Mouse (Mus musculus): ENCODE data around the gene Adamts7. TPM values are rescaled to one million over a fixed set of nuclear protein-coding genes. Genes with fewer than 3 reads are reported as not detected.

The Adamts7 gene
- polyA plus RNA-seq, 1 experiment from 2014 or later, result 8.0 TPM

- 62% methylated on average over 3 of the region's 3 CpGs for WGBS
- H3K4me1 ChIP-seq (replicated peaks), result peaks cover 37% of the 10 kb centered on the region
- H3K4me2 ChIP-seq, result no peak overlapping the region
- no peaks in the 10 kb centered on the region for H3K9me3 ChIP-seq (replicated peaks)
- no peaks in the 10 kb centered on the region for H3K27me3 ChIP-seq (replicated peaks)
- H3K4me3 ChIP-seq, result no peak overlapping the region
- no peak overlapping the region for H3K27ac ChIP-seq (ENCODE audit: poor library complexity, severe bottlenecking)
- ATAC-seq (ENCODE audit: insufficient number of reproducible peaks, low FRiP score), result no peak
- peaks cover 27% of the 10 kb centered on the region for H3K36me3 ChIP-seq
- no peak overlapping the region for H3K9ac ChIP-seq
These were observed 50.3 kb downstream of the Adamts7 start for GRCm38 (mm10) chr9:90213127-90213526.

DNA sequence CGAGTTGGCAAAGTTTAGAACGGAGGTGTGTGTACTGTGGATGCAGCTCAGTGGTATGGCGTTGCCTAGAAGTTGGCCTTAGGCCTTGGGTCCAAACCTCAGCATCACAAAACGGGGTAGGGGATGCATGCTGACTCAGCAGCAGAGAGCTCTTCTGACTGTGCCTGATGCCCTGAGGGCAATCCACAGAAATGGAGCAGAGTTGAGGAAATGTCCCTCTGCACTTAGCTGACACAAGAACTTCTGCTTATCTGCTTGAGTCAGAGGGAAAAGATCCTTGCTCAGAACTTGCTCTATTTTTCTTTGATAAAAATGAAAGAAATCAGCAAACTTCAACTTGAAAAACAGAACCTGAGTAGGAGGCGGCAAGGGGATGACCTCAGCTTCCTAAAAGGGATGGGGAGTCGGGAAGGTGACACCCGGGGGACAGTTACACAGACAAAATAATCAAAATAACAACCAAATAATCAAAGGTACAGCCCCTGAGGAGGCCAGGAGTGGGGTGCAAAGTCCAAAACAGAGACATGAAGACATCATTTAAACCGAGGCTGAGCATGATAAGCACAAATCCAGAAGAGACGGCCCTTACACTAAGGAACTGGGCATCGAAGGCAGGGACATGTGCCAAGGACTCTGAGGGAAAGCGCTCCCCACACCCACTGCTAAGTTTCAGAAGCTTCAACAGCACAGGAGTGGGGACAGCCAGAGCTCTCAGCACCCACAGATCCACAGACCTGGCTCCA, 53.6 kb downstream of the Adamts7 start:
- Histone ChIP-seq H3K9ac (no peak overlapping the region), H3K27ac (ENCODE audit: poor library complexity, severe bottlenecking) (0 out of 2 replicates have a peak overlapping the region, but pooled peaks have one; percentile 8), H3K36me3 (peaks cover 32% of the 10 kb centered on the region), H3K4me1 (replicated peaks) (peaks cover 37% of the 10 kb centered on the region), H3K4me2 (no peak overlapping the region), H3K9me3 (replicated peaks) (no peaks in the 10 kb centered on the region), H3K4me3 (no peak overlapping the region), H3K27me3 (replicated peaks) (no peaks in the 10 kb centered on the region)
- WGBS, result 63% methylated on average over 11 of the region's 11 CpGs
- 0 out of 2 replicates have a peak, but pooled peaks have one; percentile 37 for ATAC-seq (ENCODE audit: insufficient number of reproducible peaks, low FRiP score)

- peaks cover 37% of the 10 kb centered on the region for H3K4me1 ChIP-seq (replicated peaks)
- 0 out of 2 replicates have a peak, but pooled peaks have one; percentile 27 for ATAC-seq (ENCODE audit: insufficient number of reproducible peaks, low FRiP score)
- no peak overlapping the region for H3K27ac ChIP-seq (ENCODE audit: poor library complexity, severe bottlenecking)
- H3K9me3 ChIP-seq (replicated peaks), result no peaks in the 10 kb centered on the region
- H3K27me3 ChIP-seq (replicated peaks), result no peaks in the 10 kb centered on the region
- H3K4me2 ChIP-seq, result no peak overlapping the region
- H3K4me3 ChIP-seq, result no peak overlapping the region
- peaks cover 36% of the 10 kb centered on the region for H3K36me3 ChIP-seq
- WGBS, result 24% methylated on average over 4 of the region's 4 CpGs
- H3K9ac ChIP-seq, result no peak overlapping the region
These were observed 54.6 kb downstream of the Adamts7 start for GRCm38 (mm10) chr9:90217501-90217900.

DNA sequence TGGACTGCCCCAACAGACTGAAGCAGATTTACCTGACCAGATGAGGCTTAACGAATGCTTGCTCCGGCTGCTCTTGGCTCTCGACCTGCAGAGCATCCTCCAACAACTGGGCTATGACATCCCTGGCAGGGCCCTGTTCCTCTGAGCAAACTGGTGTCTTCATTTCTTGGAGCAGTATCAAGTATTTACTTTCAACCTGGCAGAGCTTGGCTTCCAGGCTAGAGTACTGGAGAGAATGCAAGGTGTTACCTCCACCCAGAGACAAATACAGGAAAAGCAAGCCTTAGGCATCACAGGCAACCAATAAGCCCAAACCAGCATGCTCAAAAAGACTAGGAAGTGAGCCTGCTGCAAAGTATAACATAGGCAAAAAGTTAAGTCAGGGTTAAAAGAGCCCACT, 59.4 kb downstream of the Adamts7 start:
- H3K4me2 ChIP-seq, result no peak overlapping the region
- H3K4me1 ChIP-seq (replicated peaks), result peaks cover 20% of the 10 kb centered on the region
- ATAC-seq (ENCODE audit: insufficient number of reproducible peaks, low FRiP score), result no peak
- no peaks in the 10 kb centered on the region for H3K9me3 ChIP-seq (replicated peaks)
- H3K9ac ChIP-seq, result no peak overlapping the region
- 85% methylated on average over 3 of the region's 3 CpGs for WGBS
- no peak overlapping the region for H3K4me3 ChIP-seq
- H3K27me3 ChIP-seq (replicated peaks), result no peaks in the 10 kb centered on the region
- no peak overlapping the region for H3K27ac ChIP-seq (ENCODE audit: poor library complexity, severe bottlenecking)
- peaks cover 46% of the 10 kb centered on the region for H3K36me3 ChIP-seq

- 72% methylated on average over 21 of the region's 21 CpGs for WGBS
- no peak overlapping the region for H3K9ac ChIP-seq
- no peak overlapping the region for H3K4me3 ChIP-seq
- H3K9me3 ChIP-seq (replicated peaks), result no peaks in the 10 kb centered on the region
- 0 out of 2 replicates have a peak, but pooled peaks have one; percentile 13 for ATAC-seq (ENCODE audit: insufficient number of reproducible peaks, low FRiP score)
- H3K36me3 ChIP-seq, result peaks cover 35% of the 10 kb centered on the region
- H3K4me1 ChIP-seq (replicated peaks), result peaks cover 15% of the 10 kb centered on the region
- H3K4me2 ChIP-seq, result no peak overlapping the region
- H3K27me3 ChIP-seq (replicated peaks), result no peaks in the 10 kb centered on the region
- no peak overlapping the region for H3K27ac ChIP-seq (ENCODE audit: poor library complexity, severe bottlenecking)
These were observed 63.3 kb downstream of the Adamts7 start for GRCm38 (mm10) chr9:90226081-90226741.

DNA sequence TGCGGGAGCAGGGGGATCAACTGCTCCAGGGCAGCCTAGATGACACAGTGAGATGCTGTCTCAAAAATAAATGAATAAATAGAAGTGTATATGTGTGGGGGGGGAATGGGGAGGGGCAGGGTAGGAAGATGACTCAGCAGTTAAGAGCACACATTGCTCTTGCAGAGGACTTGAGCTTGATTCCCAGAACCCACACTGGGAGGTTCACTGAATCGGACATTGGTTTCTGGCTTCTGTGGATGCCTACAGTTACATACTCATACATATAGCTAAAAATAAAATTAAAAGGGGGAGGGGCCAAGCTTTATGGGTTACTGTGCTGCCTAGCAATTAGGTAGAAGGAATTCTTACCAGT, 63.9 kb downstream of the Adamts7 start:
- 0 out of 2 replicates have a peak, but pooled peaks have one; percentile 24 for ATAC-seq (ENCODE audit: insufficient number of reproducible peaks, low FRiP score)
- Histone ChIP-seq H3K36me3 (peaks cover 35% of the 10 kb centered on the region), H3K9me3 (replicated peaks) (no peaks in the 10 kb centered on the region), H3K4me1 (replicated peaks) (peaks cover 15% of the 10 kb centered on the region), H3K27ac (ENCODE audit: poor library complexity, severe bottlenecking) (no peak overlapping the region), H3K9ac (no peak overlapping the region), H3K4me3 (no peak overlapping the region), H3K4me2 (no peak overlapping the region), H3K27me3 (replicated peaks) (no peaks in the 10 kb centered on the region)
- 70% methylated on average over 2 of the region's 2 CpGs for WGBS

DNA sequence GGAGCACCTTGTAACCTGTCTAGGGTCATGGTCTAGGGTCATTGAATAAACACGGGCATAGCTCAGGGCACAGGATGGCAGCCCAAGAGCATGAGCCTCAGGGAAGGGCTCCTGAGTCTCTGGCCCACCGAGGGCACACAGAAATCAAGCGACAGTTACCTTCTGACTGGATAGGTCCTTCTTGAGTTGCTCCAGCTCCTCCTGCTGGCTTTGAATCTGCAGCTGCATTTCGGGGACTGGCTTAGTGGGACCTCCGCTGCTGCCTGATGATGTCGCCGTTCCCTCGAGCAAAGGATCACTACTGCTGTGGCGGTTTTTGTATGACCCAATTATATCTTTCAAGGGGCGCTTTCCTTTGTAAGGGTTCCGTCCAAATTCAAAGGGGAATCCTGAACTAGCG, 64.3 kb downstream of the Adamts7 start:
- H3K36me3 ChIP-seq, result peaks cover 30% of the 10 kb centered on the region
- no peak overlapping the region for H3K4me2 ChIP-seq
- ATAC-seq (ENCODE audit: insufficient number of reproducible peaks, low FRiP score), result no peak
- no peak overlapping the region for H3K9ac ChIP-seq
- no peak overlapping the region for H3K4me3 ChIP-seq
- no peaks in the 10 kb centered on the region for H3K27me3 ChIP-seq (replicated peaks)
- H3K27ac ChIP-seq (ENCODE audit: poor library complexity, severe bottlenecking), result no peak overlapping the region
- 75% methylated on average over 12 of the region's 12 CpGs for WGBS
- peaks cover 15% of the 10 kb centered on the region for H3K4me1 ChIP-seq (replicated peaks)
- no peaks in the 10 kb centered on the region for H3K9me3 ChIP-seq (replicated peaks)

DNA sequence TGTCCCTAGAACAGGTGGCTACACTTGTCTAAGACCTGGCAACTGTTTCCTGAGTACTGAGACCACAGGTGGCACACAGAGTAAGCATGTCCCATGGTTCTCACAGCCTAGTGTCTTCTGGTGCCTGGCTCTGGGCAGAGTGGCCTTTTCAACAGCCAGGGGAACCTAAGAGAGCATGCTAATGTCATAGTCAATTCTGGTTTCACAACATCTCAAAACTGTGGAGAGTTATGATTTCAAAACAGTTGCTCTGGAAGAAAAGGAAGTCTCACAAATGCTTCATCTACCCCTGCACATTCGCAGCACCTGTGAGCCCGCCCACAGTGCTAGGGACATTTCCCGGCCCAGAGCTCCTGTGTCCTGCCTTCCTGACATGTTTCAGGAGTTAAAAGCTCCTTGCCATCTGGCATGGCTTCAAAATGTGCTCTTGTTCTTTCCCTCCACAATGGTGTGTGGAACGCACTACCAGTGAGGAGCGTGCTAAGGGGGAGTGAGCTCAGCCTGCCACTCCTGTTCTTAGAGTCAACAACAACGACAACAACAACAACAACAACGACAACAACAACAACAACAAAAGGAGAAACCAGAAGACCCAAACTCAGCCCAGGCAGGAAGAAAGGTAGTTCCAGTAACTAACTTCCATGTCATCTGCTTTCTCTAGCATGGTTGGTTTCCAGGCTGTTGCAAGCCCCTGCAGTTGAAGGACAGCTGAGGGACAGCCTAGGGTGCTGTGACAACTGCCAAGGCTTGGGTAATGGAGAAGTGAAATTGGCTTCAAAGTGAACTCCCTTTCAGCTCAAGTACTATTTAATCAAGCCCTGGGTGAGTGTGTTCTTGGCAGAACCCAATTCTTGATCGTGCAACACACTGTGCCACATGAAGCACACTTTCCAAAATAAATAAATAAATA, 70.2 kb downstream of the Adamts7 start:
- no peak overlapping the region for H3K4me2 ChIP-seq
- no peaks in the 10 kb centered on the region for H3K27me3 ChIP-seq (replicated peaks)
- H3K36me3 ChIP-seq, result peaks cover 8% of the 10 kb centered on the region; the same call in 1 of the 2 replicates
- 87% methylated on average over 8 of the region's 8 CpGs for WGBS
- peaks cover 24% of the 10 kb centered on the region for H3K4me1 ChIP-seq (replicated peaks)
- no peak overlapping the region for H3K4me3 ChIP-seq
- no peaks in the 10 kb centered on the region for H3K9me3 ChIP-seq (replicated peaks)
- no peak for ATAC-seq (ENCODE audit: insufficient number of reproducible peaks, low FRiP score)
- no peak overlapping the region for H3K9ac ChIP-seq
- H3K27ac ChIP-seq (ENCODE audit: poor library complexity, severe bottlenecking), result no peak overlapping the region

- WGBS, result 84% methylated on average over 5 of the region's 5 CpGs
- no peak for ATAC-seq (ENCODE audit: insufficient number of reproducible peaks, low FRiP score)
These were observed 71.1 kb downstream of the Adamts7 start for GRCm38 (mm10) chr9:90233906-90234419.

DNA sequence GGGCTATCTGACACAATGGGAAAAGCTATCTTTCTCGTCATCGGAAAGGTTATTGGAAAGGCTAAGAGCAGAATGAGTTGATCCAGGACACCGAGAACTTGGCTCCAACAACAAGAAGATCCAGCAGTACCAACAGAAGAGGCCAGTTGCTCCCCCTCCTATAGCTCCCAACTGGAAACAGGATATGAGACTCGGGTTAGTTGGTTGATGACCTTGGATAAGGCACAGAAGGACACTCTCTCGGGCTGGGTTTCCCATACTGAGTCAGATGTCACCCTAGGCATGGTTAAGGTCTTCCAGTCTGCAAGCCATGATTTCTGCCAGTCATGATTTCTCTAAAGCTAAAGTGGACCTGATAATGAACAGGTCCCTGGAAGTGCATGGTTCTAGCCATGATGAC, 71.9 kb downstream of the Adamts7 start:
- ATAC-seq (ENCODE audit: insufficient number of reproducible peaks, low FRiP score), result no peak
- Histone ChIP-seq H3K9ac (no peak overlapping the region), H3K4me2 (no peak overlapping the region), H3K27ac (ENCODE audit: poor library complexity, severe bottlenecking) (no peak overlapping the region), H3K9me3 (replicated peaks) (no peaks in the 10 kb centered on the region), H3K27me3 (replicated peaks) (no peaks in the 10 kb centered on the region), H3K36me3 (peaks cover 11% of the 10 kb centered on the region), H3K4me1 (replicated peaks) (peaks cover 27% of the 10 kb centered on the region), H3K4me3 (no peak overlapping the region)
- WGBS, result 62% methylated on average over 5 of the region's 5 CpGs

More at GRCm38 (mm10) chr9:90233906-90234419, 71.1 kb downstream of the Adamts7 start:
- Histone ChIP-seq H3K36me3 (peaks cover 3% of the 10 kb centered on the region), H3K9ac (no peak overlapping the region), H3K4me1 (replicated peaks) (peaks cover 27% of the 10 kb centered on the region), H3K27me3 (replicated peaks) (no peaks in the 10 kb centered on the region), H3K9me3 (replicated peaks) (no peaks in the 10 kb centered on the region), H3K4me3 (no peak overlapping the region), H3K27ac (ENCODE audit: poor library complexity, severe bottlenecking) (no peak overlapping the region), H3K4me2 (no peak overlapping the region)
